Mouse (Mus musculus) limb, embryonic 14.5 days (tissue): ENCODE measurements around the gene Ppard. TPM values are rescaled to one million over a fixed set of nuclear protein-coding genes. Genes with fewer than 3 reads are reported as not detected.
A peak's percentile ranks its signal among the peaks of the same experiment; 100 is the strongest.

Experiments used
- ATAC-seq: fragments of 200-750 bp; cut with Nextera tagmentation; 2 replicates; pipeline ENCODE4 v1.8.0; 2017; ENCODE audit warnings: low read depth, moderate number of reproducible peaks, moderate TSS enrichment; ENCODE audit not compliant: low FRiP score
- DNase-seq: peaks from one replicate; pipeline ENCODE4 v3.0.0-alpha.2; 2015; ENCODE audit warnings: low spot score
- H3K27ac ChIP-seq: fragments of 300-500 bp; sonication (generic); replicated peaks from 2 replicates; pipeline ENCODE4 v1.5.1; 2014; ENCODE audit warnings: low read depth, mild to moderate bottlenecking, low read length, moderate library complexity, mixed read lengths
- H3K27me3 ChIP-seq: fragments of 300-500 bp; sonication (generic); 2 replicates; pipeline ENCODE4 v1.6.1; 2014; ENCODE audit warnings: low read length, mixed read lengths; ENCODE audit not compliant: control insufficient read depth, insufficient read depth
- H3K36me3 ChIP-seq: fragments of 300-500 bp; sonication (generic); 2 replicates; pipeline ENCODE4 v1.6.1; 2014; ENCODE audit warnings: mild to moderate bottlenecking, low read length, moderate library complexity, mixed read lengths; ENCODE audit not compliant: control insufficient read depth, insufficient read depth
- H3K4me1 ChIP-seq: fragments of 300-500 bp; sonication (generic); 2 replicates; pipeline ENCODE4 v1.6.1; 2014; ENCODE audit warnings: antibody characterized with exemption, low read length, mixed read lengths; ENCODE audit not compliant: control insufficient read depth, insufficient read depth
- H3K4me2 ChIP-seq: fragments of 300-500 bp; sonication (generic); replicated peaks from 2 replicates; pipeline ENCODE4 v1.6.1; 2014; ENCODE audit warnings: low read depth, mild to moderate bottlenecking, low read length, moderate library complexity; ENCODE audit not compliant: severe bottlenecking
- H3K4me3 ChIP-seq: fragments of 300-500 bp; sonication (generic); replicated peaks from 2 replicates; pipeline ENCODE4 v1.5.1; 2014; ENCODE audit warnings: low read length
- H3K9ac ChIP-seq: fragments of 300-500 bp; sonication (generic); 2 replicates; pipeline ENCODE4 v1.6.1; 2014; ENCODE audit warnings: mild to moderate bottlenecking, low read depth, low read length, moderate library complexity; ENCODE audit not compliant: severe bottlenecking
- H3K9me3 ChIP-seq: fragments of 300-500 bp; sonication (generic); 2 replicates; pipeline ENCODE4 v1.6.1; 2016; ENCODE audit warnings: low read length; ENCODE audit not compliant: control insufficient read depth
- POLR2A ChIP-seq: fragments of 200-500 bp; IDR thresholded peaks from 2 replicates; pipeline ENCODE4 v1.8.0; 2012; ENCODE audit warnings: inconsistent platforms, mild to moderate bottlenecking, moderate library complexity, borderline replicate concordance; ENCODE audit not compliant: insufficient read depth, insufficient read length; ENCODE audit errors: extremely low read depth
- WGBS: fragments of 180-500 bp; shearing (Covaris S2); extraction: QIAGEN DNeasy Blood & Tissue Kit; methylation state at CpG from one replicate; pipeline ENCODE4 v1.1.7; 2014; 5-methylcytosine and 5-hydroxymethylcytosine counted together
- polyA plus RNA-seq, 2 experiments: library from polyadenylated mRNA; depleted of rRNA in 1 of 2; stranded (reverse) in 1 of 2; unstranded in 1 of 2; fragments of >200 nt; fragmentation: Nextera tagmentation in 1 of 2; extraction: Ambion mirVana in 1 of 2; gene quantifications; 2 replicates each; pipeline versions ENCODE4 v1.2.1 to v1.2.3; 2012 to 2014

The Ppard gene
- polyA plus RNA-seq, 2 experiments, result 3.7 to 29.2 TPM

DNA sequence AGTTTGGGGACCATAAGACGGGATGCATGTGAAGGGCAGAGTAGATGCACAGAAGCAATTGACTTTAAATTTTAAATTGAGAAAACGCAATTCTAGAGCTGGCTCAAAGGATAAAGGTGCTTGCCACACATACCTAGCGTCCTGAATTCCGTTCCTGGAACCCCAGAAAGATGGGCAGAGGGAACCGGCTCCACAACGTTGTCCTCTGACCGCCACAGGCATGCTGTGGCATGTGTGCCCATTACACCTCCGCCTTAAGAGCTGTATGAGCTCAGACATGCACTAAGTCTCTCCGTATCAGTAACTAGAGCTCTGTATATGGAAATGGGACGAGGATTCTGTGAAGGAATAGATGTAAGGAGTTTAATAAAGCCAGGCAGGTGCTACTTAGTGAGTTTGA, 7.9 kb upstream of the Ppard start:
- no peak overlapping the region for H3K27ac ChIP-seq
- no peak overlapping the region for H3K9ac ChIP-seq
- H3K4me2 ChIP-seq, result no peak overlapping the region
- ATAC-seq, result no peak
- no peak for TF ChIP-seq POLR2A
- no peak for DNase-seq
- peaks cover 15% of the 10 kb centered on the region for H3K4me1 ChIP-seq
- no peaks in the 10 kb centered on the region for H3K9me3 ChIP-seq
- 73% methylated on average over 10 of the region's 10 CpGs for WGBS
- H3K27me3 ChIP-seq, result no peaks in the 10 kb centered on the region
- H3K36me3 ChIP-seq, result peaks cover 4% of the 10 kb centered on the region; the same call in 1 of the 2 replicates
- H3K4me3 ChIP-seq, result no peak overlapping the region

DNA sequence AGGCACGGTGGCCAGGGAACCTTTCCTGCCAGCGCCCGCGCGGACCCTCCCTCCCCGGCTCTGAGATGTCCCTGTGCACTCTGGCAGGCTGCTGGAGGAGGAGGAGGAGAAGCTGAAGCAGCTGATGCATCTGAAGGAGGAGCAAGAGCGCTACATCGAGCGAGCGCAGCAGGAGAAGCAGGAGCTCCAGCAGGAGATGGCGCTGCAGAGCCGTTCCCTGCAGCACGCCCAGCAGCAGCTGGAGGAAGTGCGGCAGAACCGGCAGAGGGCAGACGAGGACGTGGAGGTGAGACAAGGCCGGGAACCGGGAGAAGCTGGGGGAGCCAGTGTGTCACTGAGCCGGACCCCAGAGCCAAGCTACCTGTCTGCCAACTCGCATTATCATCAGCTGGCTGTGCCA, 6.5 kb upstream of the Ppard start:
- DNase-seq (peak; percentile 83), ATAC-seq (peak; percentile 75)
- 0 out of 2 replicates have a peak, but pooled peaks have one; percentile 22 for TF ChIP-seq POLR2A
- peaks cover 4% of the 10 kb centered on the region; the same call in 1 of the 2 replicates for H3K36me3 ChIP-seq
- peaks cover 15% of the 10 kb centered on the region for H3K4me1 ChIP-seq
- H3K9me3 ChIP-seq, result no peaks in the 10 kb centered on the region
- 0 out of 2 replicates have a peak overlapping the region, but pooled peaks have one; percentile 8 for H3K27ac ChIP-seq
- no peaks in the 10 kb centered on the region for H3K27me3 ChIP-seq
- peak overlapping the region; percentile 46 for H3K9ac ChIP-seq
- WGBS, result 5% methylated on average over 16 of the region's 21 CpGs
- peak overlapping the region; percentile 51 for H3K4me2 ChIP-seq
- peak overlapping the region; percentile 20 for H3K4me3 ChIP-seq

DNA sequence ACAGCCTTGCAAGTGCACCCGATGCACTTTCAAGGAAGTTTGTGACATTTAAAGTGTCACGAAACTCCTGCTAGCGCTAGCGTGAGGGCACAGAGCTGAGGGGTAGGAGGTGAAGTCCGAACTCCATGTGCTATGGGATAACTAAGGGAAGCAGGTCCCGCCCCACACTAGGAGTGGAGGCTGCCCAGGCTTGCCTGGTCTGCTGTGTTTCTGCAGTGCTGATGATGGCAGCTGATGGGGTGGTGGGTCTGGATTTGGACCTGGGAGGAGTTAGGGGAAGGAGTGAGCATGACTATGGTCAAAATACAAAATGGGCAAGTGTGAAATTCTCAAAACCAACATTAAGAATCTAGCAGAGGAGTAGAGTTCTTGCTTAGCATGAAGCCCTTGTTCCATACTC, 2.0 kb upstream of the Ppard start:
- no peak overlapping the region for H3K4me3 ChIP-seq
- H3K9me3 ChIP-seq, result no peaks in the 10 kb centered on the region
- no peak for TF ChIP-seq POLR2A
- ATAC-seq, result no peak
- WGBS, result 84% methylated on average over 6 of the region's 6 CpGs
- peaks cover 6% of the 10 kb centered on the region; the same call in 1 of the 2 replicates for H3K36me3 ChIP-seq
- no peak for DNase-seq
- H3K4me1 ChIP-seq, result peaks cover 13% of the 10 kb centered on the region; the same call in 1 of the 2 replicates
- no peaks in the 10 kb centered on the region for H3K27me3 ChIP-seq
- H3K27ac ChIP-seq, result no peak overlapping the region
- no peak overlapping the region for H3K4me2 ChIP-seq
- H3K9ac ChIP-seq, result no peak overlapping the region

DNA sequence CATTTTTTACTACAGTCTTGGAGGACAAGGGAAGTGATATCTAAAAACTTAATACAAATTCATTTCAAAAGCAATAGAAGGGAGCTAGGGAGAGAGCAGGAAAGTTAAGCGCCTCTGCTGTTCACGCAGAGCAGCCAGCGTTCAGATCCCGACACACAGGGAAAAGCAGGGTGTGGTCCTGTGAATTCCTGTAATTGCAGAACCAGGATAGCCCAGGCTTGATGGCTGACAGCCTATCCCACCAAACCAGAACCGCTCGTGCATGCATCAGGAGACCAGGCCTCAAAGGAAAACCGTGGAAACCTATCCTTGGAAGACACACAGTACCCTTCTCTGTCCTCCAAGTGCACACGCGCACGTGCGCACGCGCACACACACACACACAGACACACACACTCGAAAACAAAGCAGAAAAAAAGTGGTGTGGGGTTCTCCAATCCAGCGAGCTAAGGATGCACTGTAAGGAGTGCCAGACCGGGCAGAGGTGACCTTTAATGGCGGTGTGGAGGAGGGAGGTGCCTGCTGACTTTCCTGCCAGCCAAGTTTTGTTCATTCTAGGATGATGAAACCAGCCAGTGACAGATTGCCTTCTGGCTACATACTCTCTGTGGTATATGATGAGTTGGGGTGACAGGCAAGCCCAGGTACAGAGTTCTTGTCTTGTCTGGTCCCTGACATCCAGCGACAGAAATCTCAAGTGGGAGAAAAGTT, 1.3 kb upstream of the Ppard start:
- Histone ChIP-seq H3K27me3 (no peaks in the 10 kb centered on the region), H3K4me2 (no peak overlapping the region), H3K4me1 (peaks cover 9% of the 10 kb centered on the region; the same call in 1 of the 2 replicates), H3K9ac (no peak overlapping the region), H3K36me3 (peaks cover 8% of the 10 kb centered on the region; the same call in 1 of the 2 replicates), H3K27ac (no peak overlapping the region), H3K9me3 (no peaks in the 10 kb centered on the region), H3K4me3 (no peak overlapping the region)
- no peak for TF ChIP-seq POLR2A
- ATAC-seq (no peak), DNase-seq (no peak)
- 87% methylated on average over 18 of the region's 18 CpGs for WGBS

DNA sequence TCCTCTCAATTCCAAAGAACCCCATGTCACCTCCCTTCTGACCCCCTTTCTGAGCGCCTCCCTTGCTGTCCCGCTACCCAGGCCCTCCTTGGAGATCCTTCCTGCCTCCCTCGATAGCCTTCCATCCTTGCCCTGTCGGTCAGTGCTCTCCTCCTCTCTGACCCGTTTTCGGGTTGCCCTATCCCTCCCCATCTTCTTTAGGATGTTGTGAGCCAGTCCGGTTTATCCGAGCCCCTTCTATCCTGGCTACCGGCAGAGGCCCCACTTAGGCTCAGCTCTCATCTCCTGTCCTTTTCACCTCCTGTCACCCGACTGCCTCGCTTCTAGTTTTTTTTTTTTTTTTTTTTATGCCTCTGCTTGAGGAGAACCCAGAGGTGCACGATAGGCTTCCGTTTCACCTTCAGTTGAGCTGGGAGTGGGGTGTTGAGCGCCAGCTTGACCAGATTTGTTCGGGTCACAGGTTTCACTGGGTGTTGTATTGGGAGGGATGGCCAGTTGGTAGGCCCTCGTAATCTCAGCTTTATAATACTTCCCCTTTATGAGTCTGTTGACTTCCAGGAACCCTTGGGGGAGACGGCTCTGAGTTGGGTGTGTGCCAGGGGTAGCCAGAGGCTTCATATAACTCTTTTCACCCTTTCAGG, 711 bp downstream of the Ppard start:
- Histone ChIP-seq H3K27ac (peak overlapping the region; percentile 83), H3K4me3 (peak overlapping the region; percentile 81), H3K9me3 (no peaks in the 10 kb centered on the region), H3K36me3 (peaks cover 21% of the 10 kb centered on the region), H3K4me1 (peaks cover 13% of the 10 kb centered on the region), H3K4me2 (peak overlapping the region; percentile 85), H3K27me3 (no peaks in the 10 kb centered on the region), H3K9ac (peak overlapping the region; percentile 90)
- 2% methylated on average over 17 of the region's 17 CpGs for WGBS
- DNase-seq (no peak), ATAC-seq (no peak)
- no peak for TF ChIP-seq POLR2A
